Mouse (Mus musculus) liver, embryonic 11.5 days (tissue): Measurements from ENCODE around the gene Mvk. TPM values are rescaled to one million over a fixed set of nuclear protein-coding genes. Genes with fewer than 3 reads are reported as not detected.

Source experiments
- ATAC-seq: fragments of 200-750 bp; cut with Nextera tagmentation; replicated peaks from 2 replicates; pipeline ENCODE4 v1.8.0; 2017; ENCODE audit warnings: moderate number of reproducible peaks, mild to moderate bottlenecking, moderate TSS enrichment, moderate library complexity; ENCODE audit not compliant: low FRiP score
- DNase-seq: peaks from one replicate; pipeline ENCODE4 v3.0.0-alpha.2; 2017; ENCODE audit warnings: low spot score
- H3K27ac ChIP-seq: fragments of 300-500 bp; sonication (generic); 2 replicates; pipeline ENCODE4 v1.5.1; 2014; ENCODE audit warnings: mild to moderate bottlenecking, low read depth, low read length, control low read depth
- H3K27me3 ChIP-seq: fragments of 300-500 bp; sonication (generic); replicated peaks from 2 replicates; pipeline ENCODE4 v1.6.1; 2014; ENCODE audit warnings: low read length, mixed read lengths; ENCODE audit not compliant: control insufficient read depth, insufficient read depth
- H3K36me3 ChIP-seq: fragments of 300-500 bp; sonication (generic); 2 replicates; pipeline ENCODE4 v1.6.1; 2014; ENCODE audit warnings: mild to moderate bottlenecking, low read length, moderate library complexity, mixed read lengths; ENCODE audit not compliant: control insufficient read depth, insufficient read depth
- H3K4me1 ChIP-seq: fragments of 300-500 bp; sonication (generic); replicated peaks from 2 replicates; pipeline ENCODE4 v1.6.1; 2014; ENCODE audit warnings: low read length, mixed read lengths; ENCODE audit not compliant: control insufficient read depth, insufficient read depth
- H3K4me2 ChIP-seq: fragments of 300-500 bp; sonication (generic); 2 replicates; pipeline ENCODE4 v1.6.1; 2014; ENCODE audit warnings: mild to moderate bottlenecking, control low read depth, moderate library complexity
- H3K4me3 ChIP-seq: fragments of 300-500 bp; sonication (generic); 2 replicates; pipeline ENCODE4 v1.5.1; 2014; ENCODE audit warnings: low read depth, low read length, control low read depth
- H3K9ac ChIP-seq: fragments of 300-500 bp; sonication (generic); 2 replicates; pipeline ENCODE4 v1.6.1; 2014; ENCODE audit warnings: low read depth, low read length, control low read depth
- H3K9me3 ChIP-seq: fragments of 300-500 bp; sonication (generic); 2 replicates; pipeline ENCODE4 v1.6.1; 2016; ENCODE audit warnings: low read length, inconsistent platforms, mixed read lengths; ENCODE audit not compliant: control insufficient read depth
- WGBS: fragments of 180-500 bp; shearing (Covaris S2); extraction: QIAGEN DNeasy Blood & Tissue Kit; methylation state at CpG from one replicate; pipeline ENCODE4 v1.1.7; 2014; 5-methylcytosine and 5-hydroxymethylcytosine counted together
- polyA plus RNA-seq: library from polyadenylated mRNA; unstranded; fragments of >200 nt; fragmentation: Nextera tagmentation; extraction: Ambion mirVana; gene quantifications from 2 replicates; pipeline ENCODE4 v1.2.1, GENCODE M21; 2014

Mvk gene
- polyA plus RNA-seq, 1 experiment from 2014 or later = 48.5 TPM

DNA sequence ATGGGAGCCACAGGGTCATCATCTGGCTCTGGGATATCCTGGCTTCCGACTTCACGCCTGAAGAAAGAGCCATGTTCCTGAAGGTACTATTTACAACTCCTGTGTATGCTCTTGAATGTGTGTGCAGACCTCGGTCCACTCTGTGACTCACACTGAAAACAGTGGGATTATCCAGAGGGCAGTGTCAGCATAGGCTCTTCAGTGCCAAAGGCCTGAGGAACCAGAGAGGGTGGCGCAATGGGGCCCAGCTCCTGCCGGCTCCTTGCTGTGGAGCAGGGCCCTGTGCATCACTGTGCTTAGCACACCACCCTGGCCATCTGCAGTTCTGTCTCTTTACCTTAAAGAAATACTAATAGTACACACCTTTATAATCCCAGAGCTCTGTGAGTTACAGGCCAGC lies 28.5 kb upstream of the Mvk start:
- no peak overlapping the region for H3K9ac ChIP-seq
- no peaks in the 10 kb centered on the region for H3K9me3 ChIP-seq
- H3K4me2 ChIP-seq = no peak overlapping the region
- ATAC-seq (no peak), DNase-seq (no peak)
- no peak overlapping the region for H3K27ac ChIP-seq
- peaks cover 3% of the 10 kb centered on the region; the same call in 1 of the 2 replicates for H3K4me1 ChIP-seq
- no peaks in the 10 kb centered on the region for H3K27me3 ChIP-seq
- H3K36me3 ChIP-seq = peaks cover 49% of the 10 kb centered on the region
- 92% methylated on average over 5 of the region's 5 CpGs for WGBS
- no peak overlapping the region for H3K4me3 ChIP-seq

GRCm38 (mm10) chr5:114416855-114417254 lies 27.2 kb upstream of the Mvk start:
- no peak overlapping the region for H3K4me3 ChIP-seq
- no peak for ATAC-seq
- H3K27ac ChIP-seq = no peak overlapping the region
- peaks cover 3% of the 10 kb centered on the region for H3K4me1 ChIP-seq
- H3K4me2 ChIP-seq = no peak overlapping the region
- 89% methylated on average over 8 of the region's 8 CpGs for WGBS
- H3K36me3 ChIP-seq = peaks cover 48% of the 10 kb centered on the region
- no peak overlapping the region for H3K9ac ChIP-seq
- H3K27me3 ChIP-seq = no peaks in the 10 kb centered on the region
- no peak for DNase-seq
- no peaks in the 10 kb centered on the region for H3K9me3 ChIP-seq

DNA sequence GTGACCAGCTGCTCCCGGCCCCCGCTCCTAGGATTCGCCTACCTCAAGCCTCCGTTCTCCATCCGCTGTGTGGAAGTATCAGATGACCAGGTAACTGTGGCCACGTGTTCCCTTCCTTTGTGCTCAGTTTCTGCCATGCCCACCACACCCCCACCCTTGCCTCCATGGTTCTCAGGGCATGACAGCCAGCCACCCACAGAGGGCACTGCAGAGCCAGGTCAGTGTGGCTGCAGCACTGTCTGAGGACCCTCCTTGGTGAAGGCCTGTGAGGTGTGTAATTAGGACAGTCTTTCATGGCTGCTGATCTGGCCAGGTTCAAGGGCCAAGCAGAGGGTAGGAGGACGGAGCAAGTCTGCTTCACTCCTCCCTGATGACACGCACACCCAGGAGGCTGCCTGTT lies 25.5 kb upstream of the Mvk start:
- Histone ChIP-seq H3K4me3 (no peak overlapping the region), H3K36me3 (peaks cover 41% of the 10 kb centered on the region), H3K4me2 (no peak overlapping the region), H3K4me1 (peaks cover 5% of the 10 kb centered on the region), H3K9ac (no peak overlapping the region), H3K27ac (no peak overlapping the region), H3K9me3 (no peaks in the 10 kb centered on the region), H3K27me3 (no peaks in the 10 kb centered on the region)
- DNase-seq = no peak
- ATAC-seq = no peak
- WGBS = 81% methylated on average over 8 of the region's 8 CpGs

GRCm38 (mm10) chr5:114421561-114422298 lies 22.3 kb upstream of the Mvk start:
- H3K9ac ChIP-seq = no peak overlapping the region
- H3K4me2 ChIP-seq = peak overlapping the region; percentile 10; the same call in 1 of the 2 replicates
- ATAC-seq (0 out of 2 replicates have a peak, but pooled peaks have one; percentile 28), DNase-seq (no peak)
- no peaks in the 10 kb centered on the region for H3K27me3 ChIP-seq
- 69% methylated on average over 11 of the region's 11 CpGs for WGBS
- peaks cover 33% of the 10 kb centered on the region for H3K36me3 ChIP-seq
- H3K4me1 ChIP-seq = peaks cover 5% of the 10 kb centered on the region
- H3K27ac ChIP-seq = 0 out of 2 replicates have a peak overlapping the region, but pooled peaks have one; percentile 1
- no peaks in the 10 kb centered on the region for H3K9me3 ChIP-seq
- no peak overlapping the region for H3K4me3 ChIP-seq

- no peak overlapping the region; the same call in 1 of the 2 replicates for H3K27ac ChIP-seq
- 38% methylated on average over 5 of the region's 5 CpGs for WGBS
- no peaks in the 10 kb centered on the region for H3K9me3 ChIP-seq
- no peak overlapping the region for H3K4me3 ChIP-seq
- no peak overlapping the region for H3K4me2 ChIP-seq
- H3K9ac ChIP-seq = no peak overlapping the region
- H3K27me3 ChIP-seq = no peaks in the 10 kb centered on the region
- H3K36me3 ChIP-seq = peaks cover 30% of the 10 kb centered on the region
- peaks cover 5% of the 10 kb centered on the region for H3K4me1 ChIP-seq
- DNase-seq (no peak), ATAC-seq (no peak)
Measured at GRCm38 (mm10) chr5:114422591-114422990, 21.5 kb upstream of the Mvk start.

- WGBS = 88% methylated on average over 5 of the region's 5 CpGs
- no peak for DNase-seq
- H3K36me3 ChIP-seq = peaks cover 21% of the 10 kb centered on the region
Measured at GRCm38 (mm10) chr5:114423961-114424360, 20.1 kb upstream of the Mvk start.

GRCm38 (mm10) chr5:114426732-114427131 lies 17.3 kb upstream of the Mvk start:
- ATAC-seq = no peak

More at GRCm38 (mm10) chr5:114423961-114424360, 20.1 kb upstream of the Mvk start:
- Histone ChIP-seq H3K27ac (no peak overlapping the region), H3K4me2 (no peak overlapping the region), H3K9me3 (no peaks in the 10 kb centered on the region), H3K27me3 (no peaks in the 10 kb centered on the region), H3K9ac (no peak overlapping the region), H3K4me3 (no peak overlapping the region), H3K4me1 (peaks cover 5% of the 10 kb centered on the region)
- ATAC-seq = no peak

GRCm38 (mm10) chr5:114428621-114429020 lies 15.4 kb upstream of the Mvk start:
- no peaks in the 10 kb centered on the region for H3K4me1 ChIP-seq
- DNase-seq (no peak), ATAC-seq (no peak)
- no peak overlapping the region for H3K4me3 ChIP-seq
- H3K9ac ChIP-seq = no peak overlapping the region
- no peak overlapping the region for H3K27ac ChIP-seq
- no peaks in the 10 kb centered on the region for H3K9me3 ChIP-seq
- no peaks in the 10 kb centered on the region for H3K36me3 ChIP-seq
- no peak overlapping the region for H3K4me2 ChIP-seq
- no peaks in the 10 kb centered on the region; the same call in 1 of the 2 replicates for H3K27me3 ChIP-seq
- 69% methylated on average over 18 of the region's 18 CpGs for WGBS

More at GRCm38 (mm10) chr5:114426732-114427131, 17.3 kb upstream of the Mvk start:
- Histone ChIP-seq H3K9me3 (no peaks in the 10 kb centered on the region), H3K4me2 (no peak overlapping the region), H3K27me3 (no peaks in the 10 kb centered on the region; the same call in 1 of the 2 replicates), H3K9ac (no peak overlapping the region), H3K36me3 (no peaks in the 10 kb centered on the region), H3K4me1 (peaks cover 5% of the 10 kb centered on the region), H3K4me3 (no peak overlapping the region), H3K27ac (no peak overlapping the region)
- WGBS = 83% methylated on average over 6 of the region's 6 CpGs
- DNase-seq = no peak

GRCm38 (mm10) chr5:114429781-114430180 lies 14.3 kb upstream of the Mvk start:
- no peak for DNase-seq
- no peaks in the 10 kb centered on the region for H3K4me1 ChIP-seq
- no peaks in the 10 kb centered on the region for H3K36me3 ChIP-seq
- no peak for ATAC-seq
- no peak overlapping the region for H3K9ac ChIP-seq
- H3K4me2 ChIP-seq = no peak overlapping the region
- no peak overlapping the region for H3K4me3 ChIP-seq
- 82% methylated on average over 7 of the region's 7 CpGs for WGBS
- H3K9me3 ChIP-seq = no peaks in the 10 kb centered on the region
- H3K27ac ChIP-seq = no peak overlapping the region
- H3K27me3 ChIP-seq = no peaks in the 10 kb centered on the region; the same call in 1 of the 2 replicates
